Mouse (Mus musculus) CH12.LX (cell line): Measurements from ENCODE around the gene Zdhhc19. TPM values are rescaled to one million over a fixed set of nuclear protein-coding genes. Genes with fewer than 3 reads are reported as not detected.
"Not testable (repeated sequence)": the region's sequence is repeated elsewhere in the genome, so short reads cannot be mapped to it uniquely, and the experiment has no call there.

Experiments
- DNase-seq: peaks from one replicate; pipeline ENCODE4 v3.0.0-alpha.2; 2013; ENCODE audit errors: extremely low read depth
- H3K27ac ChIP-seq: 2 replicates; pipeline ENCODE4 v1.5.1; 2012; ENCODE audit warnings: low read depth, mild to moderate bottlenecking, control low read depth, moderate library complexity; ENCODE audit not compliant: insufficient read depth
- H3K27me3 ChIP-seq: replicated peaks from 2 replicates; pipeline ENCODE3; 2012; ENCODE audit warnings: inconsistent platforms
- H3K36me3 ChIP-seq, 2 experiments: replicated peaks in 1 of 2; 2 replicates each; pipeline versions ENCODE3 to v1.6.1; 2012; ENCODE audit warnings: inconsistent platforms in 1 of 2, low read length in 1 of 2, mild to moderate bottlenecking in 1 of 2, mixed read lengths in 1 of 2, moderate library complexity in 1 of 2; ENCODE audit not compliant: control insufficient read depth in 1 of 2, insufficient read depth in 1 of 2
- H3K4me1 ChIP-seq, 2 experiments: 2 replicates each; pipeline ENCODE4 v1.6.1; 2012; ENCODE audit warnings: inconsistent platforms in 1 of 2, moderate library complexity in 1 of 2; ENCODE audit not compliant: insufficient read depth in 2 of 2, control insufficient read depth in 1 of 2
- H3K4me2 ChIP-seq: 2 replicates; pipeline ENCODE4 v1.6.1; 2012; ENCODE audit warnings: low read depth, mild to moderate bottlenecking, control low read depth; ENCODE audit not compliant: poor library complexity, insufficient read depth, severe bottlenecking
- H3K4me3 ChIP-seq, 3 experiments: fragments of 150-350 bp in 1 of 3; sonication (generic) in 1 of 3; replicated peaks in 1 of 3; 2 replicates each; pipeline versions ENCODE3 to v1.5.1; 2011 to 2012; ENCODE audit warnings: low read depth in 2 of 3, low read length in 2 of 3, mild to moderate bottlenecking in 2 of 3, moderate library complexity in 2 of 3, control low read depth in 1 of 3, improper control_type of control experiment in 1 of 3, inconsistent platforms in 1 of 3, mixed read lengths in 1 of 3; ENCODE audit not compliant: poor library complexity in 1 of 3
- H3K79me2 ChIP-seq: replicated peaks from 2 replicates; pipeline ENCODE4 v1.6.1; 2012; ENCODE audit warnings: mild to moderate bottlenecking, moderate library complexity; ENCODE audit not compliant: control insufficient read depth, poor library complexity, insufficient read depth, severe bottlenecking; ENCODE audit errors: extremely low read depth
- H3K9ac ChIP-seq: 2 replicates; pipeline ENCODE4 v1.6.1; 2012; ENCODE audit warnings: low read depth, mild to moderate bottlenecking, control low read depth, moderate library complexity; ENCODE audit not compliant: insufficient read depth
- H3K9me3 ChIP-seq: replicated peaks from 2 replicates; pipeline ENCODE3; 2012; ENCODE audit warnings: low read length, inconsistent platforms, mixed read lengths
- BHLHE40 ChIP-seq: IDR thresholded peaks from 2 replicates; pipeline ENCODE4 v1.6.1; 2011; ENCODE audit warnings: mild to moderate bottlenecking, low read depth, low read length, improper control_type of control experiment
- CHD1 ChIP-seq: IDR thresholded peaks from 2 replicates; pipeline ENCODE4 v1.6.1; 2012; ENCODE audit warnings: low read depth, low read length, improper control_type of control experiment, inconsistent platforms
- CHD2 ChIP-seq: IDR thresholded peaks from 2 replicates; pipeline ENCODE4 v1.6.1; 2011; ENCODE audit warnings: low read length, improper control_type of control experiment
- CTCF ChIP-seq, 2 experiments: IDR thresholded peaks in 1 of 2; conservative IDR thresholded peaks in 1 of 2; 2 replicates each; pipeline ENCODE4 v1.5.1; 2011 to 2012; ENCODE audit warnings: low read depth in 2 of 2, low read length in 2 of 2, improper control_type of control experiment in 1 of 2, inconsistent platforms in 1 of 2, mild to moderate bottlenecking in 1 of 2, moderate library complexity in 1 of 2
- ELF1 ChIP-seq: IDR thresholded peaks from 2 replicates; pipeline ENCODE4 v1.6.1; 2014; ENCODE audit warnings: low read depth, mild to moderate bottlenecking, inconsistent platforms, low read length, improper control_type of control experiment
- ETS1 ChIP-seq: conservative IDR thresholded peaks from 2 replicates; pipeline ENCODE4 v1.6.1; 2012; ENCODE audit warnings: low read depth, mild to moderate bottlenecking, inconsistent platforms, low read length, improper control_type of control experiment, moderate library complexity
- HCFC1 ChIP-seq: IDR thresholded peaks from 2 replicates; pipeline ENCODE4 v1.6.1; 2012; ENCODE audit warnings: low read depth, mild to moderate bottlenecking, inconsistent platforms, low read length, improper control_type of control experiment
- MAX ChIP-seq: IDR thresholded peaks from 2 replicates; pipeline ENCODE4 v1.6.1; 2011; ENCODE audit warnings: low read length, improper control_type of control experiment
- MAZ ChIP-seq: IDR thresholded peaks from 2 replicates; pipeline ENCODE4 v1.6.1; 2012; ENCODE audit warnings: low read depth, mild to moderate bottlenecking, inconsistent platforms, low read length, improper control_type of control experiment, moderate library complexity
- NELFE ChIP-seq: IDR thresholded peaks from 2 replicates; pipeline ENCODE4 v1.6.1; 2011; ENCODE audit warnings: low read depth, low read length, improper control_type of control experiment
- PAX5 ChIP-seq: IDR thresholded peaks from 2 replicates; pipeline ENCODE4 v1.6.1; 2012; ENCODE audit warnings: low read length, inconsistent platforms, mixed read lengths
- SIN3A ChIP-seq: IDR thresholded peaks from 2 replicates; pipeline ENCODE4 v1.6.1; 2012; ENCODE audit warnings: low read length, improper control_type of control experiment, inconsistent platforms
- TBP ChIP-seq: conservative IDR thresholded peaks from 2 replicates; pipeline ENCODE4 v1.6.1; 2011; ENCODE audit warnings: low read depth, low read length, improper control_type of control experiment
- USF2 ChIP-seq: conservative IDR thresholded peaks from 2 replicates; pipeline ENCODE4 v1.6.1; 2011; ENCODE audit warnings: low read depth, low read length, improper control_type of control experiment
- dilution Hi-C: fragments of 300-500 bp; cut with MboI; formaldehyde crosslinking; loops from 2 replicates; pipeline ENCODE4 v1.14.3; 2020; ENCODE audit warnings: low sequenced_read_pairs; ENCODE audit not compliant: extremely low pct_unique_long_range_greater_than_20kb, extremely low pct_ligation_motif_present
- in situ Hi-C: fragments of 300-500 bp; cut with MboI; formaldehyde crosslinking; loops from 3 replicates; pipeline ENCODE4 v1.14.3; 2019; ENCODE audit warnings: low sequenced_read_pairs, low pct_ligation_motif_present, low pct_unique_long_range_greater_than_20kb, mixed read lengths
- polyA plus RNA-seq: library from polyadenylated mRNA; unstranded; fragments of >175 nt; gene quantifications from 2 replicates; pipeline ENCODE4 v1.2.1, GENCODE M21; 2012; ENCODE audit warnings: low read depth; ENCODE audit not compliant: insufficient read length
- total RNA-seq, 2 experiments: library from RNA; depleted of rRNA; stranded (reverse); fragments of 300-350 nt in 1 of 2; fragments of >200 nt in 1 of 2; gene quantifications; 2 replicates each; pipeline ENCODE4 v1.2.3; 2012 to 2014

Gene Zdhhc19
- total and polyA plus RNA-seq, 3 experiments, result not detected

- Histone ChIP-seq H3K4me1 (peaks cover 0 to 7% of the 10 kb centered on the region in 2 experiments; a peak in 2 of 4 replicates), H3K4me2 (no peak overlapping the region), H3K9ac (no peak overlapping the region), H3K9me3 (no peaks in the 10 kb centered on the region), H3K4me3 (no peak overlapping the region), H3K27me3 (peaks cover 2% of the 10 kb centered on the region), H3K79me2 (no peaks in the 10 kb centered on the region), H3K36me3 (no peaks in the 10 kb centered on the region), H3K27ac (no peak overlapping the region)
- DNase-seq, result no peak
- in situ Hi-C loops, result no loop called here
- TF ChIP-seq HCFC1, result no peak
- no peak for TF ChIP-seq SIN3A
- TF ChIP-seq PAX5, result no peak
- no peak for TF ChIP-seq CTCF (conservative IDR thresholded peaks at IDR 0.05 in 1 of 2, IDR thresholded peaks at IDR 0.05 in 1 of 2; ENCODE audit: low read depth in 2 of 2, low read length in 2 of 2)
- TF ChIP-seq TBP, result no peak
- TF ChIP-seq ETS1, result no peak
- TF ChIP-seq ELF1, result no peak
- no peak for TF ChIP-seq MAZ
- TF ChIP-seq USF2, result no peak
- no peak for TF ChIP-seq MAX
- dilution Hi-C loops, result no loop called here
These were observed 7.1 kb upstream of the Zdhhc19 start for GRCm38 (mm10) chr16:32488939-32489338.

GRCm38 (mm10) chr16:32494371-32494770 lies 1.7 kb upstream of the Zdhhc19 start:
- H3K4me1 ChIP-seq, H3K27ac ChIP-seq, H3K9me3 ChIP-seq, H3K9ac ChIP-seq, H3K36me3 ChIP-seq, H3K79me2 ChIP-seq, H3K4me3 ChIP-seq, H3K27me3 ChIP-seq, H3K4me2 ChIP-seq, DNase-seq, dilution Hi-C loops: not testable (repeated sequence)
- in situ Hi-C loops, result loop anchor here (10.0 kb wide), 1 partner anchor 350 kb away; no protein-coding TSS in a partner anchor

DNA sequence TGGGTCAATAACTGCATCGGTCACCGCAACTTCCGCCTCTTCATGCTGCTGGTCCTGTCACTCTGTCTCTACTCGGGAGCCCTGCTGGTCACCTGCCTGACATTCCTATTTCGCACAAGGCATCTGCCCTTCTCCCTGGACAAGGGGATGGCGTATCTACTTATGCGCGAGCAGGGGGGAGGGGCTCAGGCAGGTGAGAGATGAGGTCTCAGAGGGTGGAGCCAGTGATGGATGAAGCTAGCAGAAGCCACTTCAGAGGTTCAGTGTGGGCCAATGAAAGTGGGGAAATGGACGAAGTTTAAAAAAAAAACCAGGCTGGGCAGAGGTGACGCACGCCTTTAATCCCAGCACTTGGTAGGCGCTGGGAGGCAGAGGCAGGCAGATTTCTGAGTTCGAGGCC lies 2.9 kb downstream of the Zdhhc19 start:
- H3K36me3 ChIP-seq, result no peaks in the 10 kb centered on the region
- no peak overlapping the region for H3K9ac ChIP-seq
- no peaks in the 10 kb centered on the region for H3K27me3 ChIP-seq
- H3K4me1 ChIP-seq, result peaks cover 3 to 18% of the 10 kb centered on the region in 2 experiments; a peak in 3 of 4 replicates
- H3K27ac ChIP-seq, result no peak overlapping the region
- TF ChIP-seq BHLHE40 (no peak), CHD1 (no peak), CHD2 (no peak), NELFE (no peak)
- no peak overlapping the region for H3K4me3 ChIP-seq
- DNase-seq, result no peak
- H3K4me2 ChIP-seq, result no peak overlapping the region
- in situ Hi-C loops (loop anchor here (10.0 kb wide), 1 partner anchor 354 kb away; no protein-coding TSS in a partner anchor), dilution Hi-C loops (no loop called here)
- H3K9me3 ChIP-seq, result no peaks in the 10 kb centered on the region
- no peaks in the 10 kb centered on the region for H3K79me2 ChIP-seq
